Mouse (Mus musculus): ENCODE results near the gene Ylpm1. TPM values are rescaled to one million over a fixed set of nuclear protein-coding genes. Genes with fewer than 3 reads are reported as not detected.

Gene Ylpm1
- polyA plus RNA-seq (2017; shearing (Covaris generic)): 10 to 100 TPM; 23.6 to 44.3 (median 36.1) TPM

- peak; percentile 95 for ATAC-seq
Observed at GRCm38 (mm10) chr12:84996083-84996496, at the start of gene Ylpm1. TSS of gene Ylpm1 (plus strand) at chr12:84996321.

GRCm38 (mm10) chr12:84947894-84948583, 48.1 kb upstream of the Ylpm1 start:
- no peak for ATAC-seq

- ATAC-seq: no peak
Observed at GRCm38 (mm10) chr12:84948584-84949285, 47.4 kb upstream of the Ylpm1 start.

- no peak for ATAC-seq
Observed at GRCm38 (mm10) chr12:84950763-84951162, 45.4 kb upstream of the Ylpm1 start.

- no peak for ATAC-seq
Observed at GRCm38 (mm10) chr12:84951531-84951930, 44.6 kb upstream of the Ylpm1 start.

- ATAC-seq: no peak
Observed at GRCm38 (mm10) chr12:84952351-84952750, 43.8 kb upstream of the Ylpm1 start.

- ATAC-seq: no peak
Observed at GRCm38 (mm10) chr12:84956317-84956716, 39.8 kb upstream of the Ylpm1 start.

- no peak for ATAC-seq
Observed at GRCm38 (mm10) chr12:84958794-84959356, 37.2 kb upstream of the Ylpm1 start.

GRCm38 (mm10) chr12:84962606-84963005, 33.5 kb upstream of the Ylpm1 start:
- ATAC-seq: no peak

GRCm38 (mm10) chr12:84968831-84969655, 27.1 kb upstream of the Ylpm1 start:
- peak; percentile 67 for ATAC-seq

- ATAC-seq: peak; percentile 38
Observed at GRCm38 (mm10) chr12:84969656-84970427, 26.3 kb upstream of the Ylpm1 start.

- peak; percentile 77 for ATAC-seq
Observed at GRCm38 (mm10) chr12:84970428-84971096, 25.6 kb upstream of the Ylpm1 start, which contains the start of the genes Fcf1 and Arel1. TSS of gene Fcf1 (plus strand) at chr12:84970897. TSS of gene Arel1 (minus strand) at chr12:84970900.

GRCm38 (mm10) chr12:84979264-84979862, 16.8 kb upstream of the Ylpm1 start:
- ATAC-seq: no peak

- ATAC-seq: no peak
Observed at GRCm38 (mm10) chr12:84989456-84989855, 6.7 kb upstream of the Ylpm1 start.

GRCm38 (mm10) chr12:84995112-84995761, 884 bp upstream of the Ylpm1 start:
- no peak for ATAC-seq

GRCm38 (mm10) chr12:84996501-84997398, 629 bp downstream of the Ylpm1 start:
- ATAC-seq: peak; percentile 12

- no peak for ATAC-seq
Observed at GRCm38 (mm10) chr12:84999053-84999452, 2.9 kb downstream of the Ylpm1 start.

GRCm38 (mm10) chr12:85006206-85006605, 10.1 kb downstream of the Ylpm1 start:
- no peak for ATAC-seq

GRCm38 (mm10) chr12:85007021-85007420, 10.9 kb downstream of the Ylpm1 start:
- ATAC-seq: no peak

Measured in inflammation-experienced regulatory T-cells, adult 6 months (primary cell).